Mouse (Mus musculus) lung, adult 18-20 months (tissue): ENCODE data around the gene Cdca4.
A peak's percentile ranks its signal among the peaks of the same experiment; 100 is the strongest.
"Not testable (repeated sequence)": the region's sequence is repeated elsewhere in the genome, so short reads cannot be mapped to it uniquely, and the experiment has no call there.

Source experiments
- DNase-seq, 2 experiments: peaks; one replicate each; pipeline ENCODE4 v3.0.0; 2022; ENCODE audit warnings: mixed read lengths in 2 of 2

The Cdca4 gene

GRCm38 (mm10) chr12:112857021-112857925 lies 28.1 kb upstream of the Cdca4 start:
- no peak for DNase-seq

GRCm38 (mm10) chr12:112856338-112856737 lies 27.1 kb upstream of the Cdca4 start:
- DNase-seq: no peak

GRCm38 (mm10) chr12:112854610-112855333 lies 25.5 kb upstream of the Cdca4 start:
- DNase-seq: no peak

GRCm38 (mm10) chr12:112853050-112853729 lies 24.0 kb upstream of the Cdca4 start:
- no peak for DNase-seq

- DNase-seq: peak in 1 of 2 experiments; percentile 63
These were observed 21.9 kb upstream of the Cdca4 start for GRCm38 (mm10) chr12:112851116-112851515.

GRCm38 (mm10) chr12:112850344-112850743 lies 21.1 kb upstream of the Cdca4 start:
- no peak for DNase-seq

GRCm38 (mm10) chr12:112849235-112850022 lies 20.2 kb upstream of the Cdca4 start:
- no peak for DNase-seq

GRCm38 (mm10) chr12:112847880-112848279 lies 18.7 kb upstream of the Cdca4 start:
- no peak for DNase-seq

- DNase-seq: peak; percentile 83 to 86
These were observed 14.6 kb upstream of the Cdca4 start for GRCm38 (mm10) chr12:112843803-112844202.

GRCm38 (mm10) chr12:112842128-112842527 lies 12.9 kb upstream of the Cdca4 start:
- DNase-seq: not testable (repeated sequence)

GRCm38 (mm10) chr12:112841338-112841892 lies 12.2 kb upstream of the Cdca4 start:
- DNase-seq: not testable (repeated sequence)

- DNase-seq: no peak
These were observed 11.2 kb upstream of the Cdca4 start for GRCm38 (mm10) chr12:112840209-112841086.

GRCm38 (mm10) chr12:112835046-112835445 lies 5.8 kb upstream of the Cdca4 start:
- no peak for DNase-seq

GRCm38 (mm10) chr12:112833527-112833926 lies 4.3 kb upstream of the Cdca4 start:
- DNase-seq: peak in 1 of 2 experiments; percentile 38

- no peak for DNase-seq
These were observed 3.2 kb upstream of the Cdca4 start for GRCm38 (mm10) chr12:112832411-112832810.

GRCm38 (mm10) chr12:112830570-112830969 lies 1.3 kb upstream of the Cdca4 start:
- DNase-seq: no peak

GRCm38 (mm10) chr12:112830141-112830540 lies 918 bp upstream of the Cdca4 start:
- no peak for DNase-seq

- peak in 1 of 2 experiments; percentile 8 for DNase-seq
These were observed 551 bp downstream of the Cdca4 start for GRCm38 (mm10) chr12:112828501-112829243.

- no peak for DNase-seq
These were observed 3.3 kb downstream of the Cdca4 start for GRCm38 (mm10) chr12:112825901-112826300.

GRCm38 (mm10) chr12:112823221-112823620 lies 6.0 kb downstream of the Cdca4 start:
- DNase-seq: peak in 1 of 2 experiments; percentile 20
